Mouse (Mus musculus): ENCODE results near the gene Prkg1. TPM values are rescaled to one million over a fixed set of nuclear protein-coding genes. Genes with fewer than 3 reads are reported as not detected.

Prkg1 gene
- total and polyA plus RNA-seq, 3 experiments = not detected

DNA sequence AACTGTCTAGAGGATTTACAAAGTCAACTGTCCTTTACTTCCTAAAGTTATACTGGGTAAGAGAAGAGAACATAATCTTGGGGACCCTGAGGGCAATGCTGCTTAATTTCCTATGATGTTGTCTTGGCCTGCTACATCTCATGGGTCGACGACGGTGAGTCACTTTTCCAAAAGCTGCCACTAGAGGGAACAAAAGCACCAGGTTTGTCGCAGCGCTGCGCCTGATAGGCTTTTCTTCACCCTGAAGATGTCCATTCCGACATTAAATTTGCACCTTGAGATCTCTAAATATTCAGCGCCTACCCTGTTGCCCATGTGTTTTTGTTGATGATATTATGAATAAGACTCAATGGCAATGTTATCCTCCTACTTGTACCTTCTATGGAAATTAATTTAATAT is 1100.6 kb downstream of the Prkg1 start:
- DNase-seq (ENCODE audit: low read depth, low spot score) = peak; percentile 10
- TF ChIP-seq ZNF384 (IDR thresholded peaks at IDR 0.05; ENCODE audit: low read depth, low read length) = no peak
- TF ChIP-seq MAFK (IDR thresholded peaks at IDR 0.05; ENCODE audit: borderline replicate concordance, low read depth, low read length) = no peak
- TF ChIP-seq GABPA (IDR thresholded peaks at IDR 0.05; ENCODE audit: low read depth, low read length) = no peak
- no peak for TF ChIP-seq ZMIZ1 (IDR thresholded peaks at IDR 0.05; ENCODE audit: low read depth, low read length)
- no peak for TF ChIP-seq CHD1 (IDR thresholded peaks at IDR 0.05; ENCODE audit: low read depth, low read length)
- TF ChIP-seq CTCF (IDR thresholded peaks at IDR 0.05 in 2 of 3, conservative IDR thresholded peaks at IDR 0.05 in 1 of 3; ENCODE audit: control insufficient read depth in 1 of 3, insufficient read depth in 1 of 3, low read depth in 2 of 3, low read length in 3 of 3, poor library complexity in 1 of 3, severe bottlenecking in 1 of 3) = peak in 2 of 3 experiments; percentile 42 to 45; a peak in 4 of 6 replicates
- TF ChIP-seq USF2 (IDR thresholded peaks at IDR 0.05; ENCODE audit: borderline replicate concordance in 1 of 2, insufficient read depth in 1 of 2, low read depth in 1 of 2, low read length in 2 of 2) = no peak
- no peak for TF ChIP-seq BHLHE40 (IDR thresholded peaks at IDR 0.05; ENCODE audit: borderline replicate concordance, low read depth, low read length)
- TF ChIP-seq POLR2A (IDR thresholded peaks at IDR 0.05; ENCODE audit: control insufficient read depth in 1 of 2, insufficient read depth in 1 of 2, low read depth in 1 of 2, low read length in 2 of 2, poor library complexity in 1 of 2) = no peak
- TF ChIP-seq SMC3 (IDR thresholded peaks at IDR 0.05; ENCODE audit: low read depth, low read length) = peak; percentile 41
- no peak for TF ChIP-seq POLR2AphosphoS5 (IDR thresholded peaks at IDR 0.05; ENCODE audit: borderline replicate concordance, low read depth, low read length)
- peak; percentile 14; the same call in 1 of the 2 replicates for TF ChIP-seq ZC3H11A (IDR thresholded peaks at IDR 0.05; ENCODE audit: low read depth, low read length)
- no peak for TF ChIP-seq JUND (IDR thresholded peaks at IDR 0.05; ENCODE audit: low read depth, low read length)
- peak; percentile 49 for TF ChIP-seq RAD21 (IDR thresholded peaks at IDR 0.05; ENCODE audit: low read depth, low read length)
- TF ChIP-seq TAL1 (IDR thresholded peaks at IDR 0.05; ENCODE audit: low read length) = no peak
- no peak for TF ChIP-seq CHD2 (IDR thresholded peaks at IDR 0.05; ENCODE audit: low read length)
- TF ChIP-seq MAZ (IDR thresholded peaks at IDR 0.05; ENCODE audit: low read depth, low read length) = no peak
- H3K27ac ChIP-seq (ENCODE audit: control insufficient read depth, low read depth, low read length) = no peak overlapping the region
- H3K4me3 ChIP-seq (ENCODE audit: control insufficient read depth in 1 of 2, insufficient read depth in 1 of 2, low read depth in 2 of 2, low read length in 2 of 2) = no peak overlapping the region
- H3K36me3 ChIP-seq (ENCODE audit: control insufficient read depth in 1 of 2, insufficient read depth in 2 of 2, low read length in 2 of 2) = no peaks in the 10 kb centered on the region
- H3K9ac ChIP-seq (ENCODE audit: control insufficient read depth, low read depth, low read length, poor library complexity, severe bottlenecking) = no peak overlapping the region
- H3K9me3 ChIP-seq (replicated peaks; ENCODE audit: insufficient read depth, low read length) = no peaks in the 10 kb centered on the region
- no peaks in the 10 kb centered on the region for H3K4me1 ChIP-seq (ENCODE audit: control insufficient read depth in 1 of 2, insufficient read depth in 2 of 2, low read length in 2 of 2)
- no peaks in the 10 kb centered on the region for H3K27me3 ChIP-seq (ENCODE audit: control insufficient read depth in 1 of 2, insufficient read depth in 2 of 2, low read length in 2 of 2)
- H3K79me2 ChIP-seq (ENCODE audit: control insufficient read depth, insufficient read depth, low read length, poor library complexity) = no peaks in the 10 kb centered on the region

GRCm38 (mm10) chr19:30642629-30643170 is 1122.1 kb downstream of the Prkg1 start:
- H3K79me2 ChIP-seq (ENCODE audit: control insufficient read depth, insufficient read depth, low read length, poor library complexity) = no peaks in the 10 kb centered on the region
- H3K36me3 ChIP-seq (ENCODE audit: control insufficient read depth in 1 of 2, insufficient read depth in 2 of 2, low read length in 2 of 2) = no peaks in the 10 kb centered on the region
- H3K27me3 ChIP-seq (ENCODE audit: control insufficient read depth in 1 of 2, insufficient read depth in 2 of 2, low read length in 2 of 2) = no peaks in the 10 kb centered on the region
- no peak overlapping the region for H3K27ac ChIP-seq (ENCODE audit: control insufficient read depth, low read depth, low read length)
- no peak overlapping the region for H3K4me3 ChIP-seq (ENCODE audit: control insufficient read depth in 1 of 2, insufficient read depth in 1 of 2, low read depth in 2 of 2, low read length in 2 of 2)
- no peak overlapping the region for H3K9ac ChIP-seq (ENCODE audit: control insufficient read depth, low read depth, low read length, poor library complexity, severe bottlenecking)
- no peaks in the 10 kb centered on the region for H3K9me3 ChIP-seq (replicated peaks; ENCODE audit: insufficient read depth, low read length)
- TF ChIP-seq ETS1 (IDR thresholded peaks at IDR 0.05; ENCODE audit: low read depth, low read length) = no peak
- TF ChIP-seq JUND (IDR thresholded peaks at IDR 0.05; ENCODE audit: low read depth, low read length) = no peak
- TF ChIP-seq MEF2A (IDR thresholded peaks at IDR 0.05; ENCODE audit: extremely low read depth, insufficient replicate concordance, low read depth, low read length, poor library complexity, severe bottlenecking) = no peak
- TF ChIP-seq MYB (IDR thresholded peaks at IDR 0.05; ENCODE audit: low read depth, low read length) = no peak
- no peak for TF ChIP-seq CTCF (IDR thresholded peaks at IDR 0.05 in 2 of 3, conservative IDR thresholded peaks at IDR 0.05 in 1 of 3; ENCODE audit: control insufficient read depth in 1 of 3, insufficient read depth in 1 of 3, low read depth in 2 of 3, low read length in 3 of 3, poor library complexity in 1 of 3, severe bottlenecking in 1 of 3)
- TF ChIP-seq KAT2A (conservative IDR thresholded peaks at IDR 0.05; ENCODE audit: low read depth, low read length) = no peak
- TF ChIP-seq MAZ (IDR thresholded peaks at IDR 0.05; ENCODE audit: low read depth, low read length) = no peak
- TF ChIP-seq UBTF (IDR thresholded peaks at IDR 0.05; ENCODE audit: borderline replicate concordance, insufficient read depth, low read depth, low read length) = no peak
- TF ChIP-seq EP300 (IDR thresholded peaks at IDR 0.05; ENCODE audit: low read depth in 1 of 2, low read length in 2 of 2) = no peak
- no peak for TF ChIP-seq MXI1 (IDR thresholded peaks at IDR 0.05; ENCODE audit: low read depth, low read length)
- TF ChIP-seq MYC (IDR thresholded peaks at IDR 0.05; ENCODE audit: low read depth, low read length) = no peak
- no peak for TF ChIP-seq NRF1 (IDR thresholded peaks at IDR 0.05; ENCODE audit: insufficient read depth, low read depth, low read length, poor library complexity, severe bottlenecking)
- no peaks in the 10 kb centered on the region for H3K4me1 ChIP-seq (ENCODE audit: control insufficient read depth in 1 of 2, insufficient read depth in 2 of 2, low read length in 2 of 2)
- no peak for DNase-seq (ENCODE audit: low read depth, low spot score)

Data from MEL (cell line).